Mouse (Mus musculus): ENCODE measurements around the gene Rfxap.

GRCm38 (mm10) chr3:54775989-54776631 is 31.5 kb downstream of the Rfxap start:
- TF ChIP-seq CTCF (IDR thresholded peaks at IDR 0.05; ENCODE audit: borderline replicate concordance, insufficient read depth, low read depth, low read length) (no peak), POLR2A (IDR thresholded peaks at IDR 0.05; ENCODE audit: borderline replicate concordance, insufficient read depth, low read length) (no peak)

Data from cerebellum, adult 2 months (tissue).